Mouse (Mus musculus) olfactory bulb, adult 2 months (tissue): ENCODE data around the gene Cfd.

Experiments
- CTCF ChIP-seq: fragments of 200-500 bp; IDR thresholded peaks from 2 replicates; pipeline ENCODE4 v1.5.1; 2012; ENCODE audit warnings: low read depth, mild to moderate bottlenecking, low read length, moderate library complexity; ENCODE audit not compliant: insufficient read depth
- POLR2A ChIP-seq: fragments of 200-500 bp; IDR thresholded peaks from 2 replicates; pipeline ENCODE4 v1.6.1; 2012; ENCODE audit warnings: mild to moderate bottlenecking, low read depth, low read length, moderate library complexity; ENCODE audit not compliant: insufficient read depth

- TF ChIP-seq CTCF, result no peak
- no peak for TF ChIP-seq POLR2A
Measured at GRCm38 (mm10) chr10:79856704-79857451, 33.8 kb upstream of the Cfd start.
